Mouse (Mus musculus): Measurements from ENCODE around the gene Atp1a2.

The Atp1a2 gene

GRCm38 (mm10) chr1:172323801-172324359, 26.0 kb upstream of the Atp1a2 start:
- in situ Hi-C loops (cut with MboI) = no loop called here

GRCm38 (mm10) chr1:172323298-172323697, 25.4 kb upstream of the Atp1a2 start:
- in situ Hi-C loops (cut with MboI) = no loop called here

GRCm38 (mm10) chr1:172322725-172323124, 24.9 kb upstream of the Atp1a2 start:
- in situ Hi-C loops (cut with MboI) = no loop called here

GRCm38 (mm10) chr1:172319921-172320411, 22.1 kb upstream of the Atp1a2 start:
- in situ Hi-C loops (cut with MboI) = loop anchor here (10.0 kb wide), 1 partner anchor 175 kb away; the partner anchor contains the start of gene Dcaf8

GRCm38 (mm10) chr1:172319346-172319745, 21.5 kb upstream of the Atp1a2 start:
- in situ Hi-C loops (cut with MboI) = loop anchor here (10.0 kb wide), 1 partner anchor 175 kb away; the partner anchor contains the start of gene Dcaf8

GRCm38 (mm10) chr1:172318424-172319035, 20.7 kb upstream of the Atp1a2 start:
- in situ Hi-C loops (cut with MboI) = loop anchor here (10.0 kb wide), 1 partner anchor 174 kb away; the partner anchor contains the start of gene Dcaf8

- in situ Hi-C loops (cut with MboI) = loop anchor here (10.0 kb wide), 1 partner anchor 173 kb away; the partner anchor contains the start of gene Dcaf8
Measured at GRCm38 (mm10) chr1:172317946-172318345, 20.1 kb upstream of the Atp1a2 start.

GRCm38 (mm10) chr1:172317431-172317830, 19.6 kb upstream of the Atp1a2 start:
- in situ Hi-C loops (cut with MboI) = loop anchor here (10.0 kb wide), 1 partner anchor 173 kb away; the partner anchor contains the start of gene Dcaf8

GRCm38 (mm10) chr1:172314911-172315310, 17.0 kb upstream of the Atp1a2 start:
- in situ Hi-C loops (cut with MboI) = loop anchor here (10.0 kb wide), 1 partner anchor 170 kb away; the partner anchor contains the start of gene Dcaf8

GRCm38 (mm10) chr1:172313613-172314411, 15.9 kb upstream of the Atp1a2 start:
- in situ Hi-C loops (cut with MboI) = loop anchor here (10.0 kb wide), 1 partner anchor 169 kb away; the partner anchor contains the start of gene Dcaf8

- in situ Hi-C loops (cut with MboI) = loop anchor here (10.0 kb wide), 1 partner anchor 168 kb away; the partner anchor contains the start of gene Dcaf8
Measured at GRCm38 (mm10) chr1:172312768-172313561, 15.1 kb upstream of the Atp1a2 start.

- in situ Hi-C loops (cut with MboI) = loop anchor here (10.0 kb wide), 1 partner anchor 167 kb away; the partner anchor contains the start of gene Dcaf8
Measured at GRCm38 (mm10) chr1:172311921-172312767, 14.3 kb upstream of the Atp1a2 start.

GRCm38 (mm10) chr1:172311248-172311906, 13.5 kb upstream of the Atp1a2 start:
- in situ Hi-C loops (cut with MboI) = loop anchor here (10.0 kb wide), 1 partner anchor 167 kb away; the partner anchor contains the start of gene Dcaf8

- in situ Hi-C loops (cut with MboI) = loop anchor here (10.0 kb wide), 1 partner anchor 165 kb away; the partner anchor contains the start of gene Dcaf8
Measured at GRCm38 (mm10) chr1:172309699-172310398, 12.0 kb upstream of the Atp1a2 start.

GRCm38 (mm10) chr1:172308409-172308808, 10.5 kb upstream of the Atp1a2 start:
- in situ Hi-C loops (cut with MboI) = no loop called here

- in situ Hi-C loops (cut with MboI) = no loop called here
Measured at GRCm38 (mm10) chr1:172307936-172308335, 10.1 kb upstream of the Atp1a2 start.

GRCm38 (mm10) chr1:172306885-172307284, 9.0 kb upstream of the Atp1a2 start:
- in situ Hi-C loops (cut with MboI) = no loop called here

- in situ Hi-C loops (cut with MboI) = no loop called here
Measured at GRCm38 (mm10) chr1:172306196-172306595, 8.3 kb upstream of the Atp1a2 start.

- in situ Hi-C loops (cut with MboI) = no loop called here
Measured at GRCm38 (mm10) chr1:172305635-172306034, 7.8 kb upstream of the Atp1a2 start.

All from mature B cell (primary cell).